Mouse (Mus musculus): ENCODE data around the gene Dnttip1. TPM values are rescaled to one million over a fixed set of nuclear protein-coding genes. Genes with fewer than 3 reads are reported as not detected.

Dnttip1 gene
- polyA plus RNA-seq, 1 experiment from 2014 or later: 58.0 TPM

- Histone ChIP-seq H3K27ac (ENCODE audit: low read length) (peak overlapping the region; percentile 6; the same call in 1 of the 2 replicates), H3K27me3 (ENCODE audit: control insufficient read depth, insufficient read depth, low read length) (no peaks in the 10 kb centered on the region), H3K36me3 (ENCODE audit: control insufficient read depth, insufficient read depth, low read length) (no peaks in the 10 kb centered on the region), H3K9ac (ENCODE audit: low read length) (peak overlapping the region; percentile 94), H3K4me3 (replicated peaks; ENCODE audit: low read length) (peak overlapping the region; percentile 96), H3K4me1 (ENCODE audit: control insufficient read depth, insufficient read depth, low read length) (peaks cover 16% of the 10 kb centered on the region), H3K4me2 (ENCODE audit: low read depth, low read length) (peak overlapping the region; percentile 76), H3K9me3 (replicated peaks; ENCODE audit: control insufficient read depth, low read length) (no peaks in the 10 kb centered on the region)
- WGBS: 86% methylated on average over 16 of the region's 16 CpGs
- no peak for ATAC-seq (ENCODE audit: insufficient read depth, low FRiP score)
Observed at GRCm38 (mm10) chr2:164803201-164803920, 57.6 kb downstream of the Dnttip1 start.

DNA sequence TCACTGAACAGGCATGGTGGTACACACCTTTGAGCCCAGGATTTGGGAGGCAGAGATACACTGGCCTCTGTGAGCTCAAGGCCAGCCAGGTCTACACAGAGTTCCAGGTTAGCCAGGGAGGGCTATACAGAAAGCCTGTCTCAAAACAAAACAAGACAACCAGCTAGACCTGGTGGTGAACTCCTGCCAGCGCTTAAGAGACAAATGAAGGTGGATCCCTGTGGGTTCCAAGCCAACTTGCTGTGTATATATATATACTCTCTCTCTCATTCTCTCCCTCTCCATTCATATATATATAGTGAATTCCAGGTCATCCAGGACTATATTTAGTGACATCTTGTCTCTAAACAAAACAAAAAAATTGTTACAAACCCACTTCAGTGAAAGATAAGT lies 58.1 kb downstream of the Dnttip1 start:
- Histone ChIP-seq H3K36me3 (ENCODE audit: control insufficient read depth, insufficient read depth, low read length) (0 out of 2 replicates have a peak, but pooled peaks cover 4% of the 10 kb centered on the region), H3K4me3 (replicated peaks; ENCODE audit: low read length) (peak overlapping the region; percentile 96), H3K9ac (ENCODE audit: low read length) (peak overlapping the region; percentile 94), H3K9me3 (replicated peaks; ENCODE audit: control insufficient read depth, low read length) (no peaks in the 10 kb centered on the region), H3K27ac (ENCODE audit: low read length) (no peak overlapping the region; the same call in 1 of the 2 replicates), H3K4me2 (ENCODE audit: low read depth, low read length) (peak overlapping the region; percentile 76), H3K4me1 (ENCODE audit: control insufficient read depth, insufficient read depth, low read length) (peaks cover 16% of the 10 kb centered on the region), H3K27me3 (ENCODE audit: control insufficient read depth, insufficient read depth, low read length) (no peaks in the 10 kb centered on the region)
- 40% methylated on average over 1 of the region's 1 CpGs for WGBS
- no peak for ATAC-seq (ENCODE audit: insufficient read depth, low FRiP score)

- no peaks in the 10 kb centered on the region for H3K27me3 ChIP-seq (ENCODE audit: control insufficient read depth, insufficient read depth, low read length)
- peak within 1 kb of the TSS; percentile 94 for H3K9ac ChIP-seq (ENCODE audit: low read length)
- 0 out of 2 replicates have a peak, but pooled peaks cover 4% of the 10 kb centered on the region for H3K36me3 ChIP-seq (ENCODE audit: control insufficient read depth, insufficient read depth, low read length)
- ATAC-seq (ENCODE audit: insufficient read depth, low FRiP score): peak; percentile 97
- peak within 1 kb of the TSS; percentile 91 for H3K27ac ChIP-seq (ENCODE audit: low read length)
- under 1% methylated on average over 47 of the region's 47 CpGs for WGBS
- peak within 1 kb of the TSS; percentile 96 for H3K4me3 ChIP-seq (replicated peaks; ENCODE audit: low read length)
- peaks cover 16% of the 10 kb centered on the region for H3K4me1 ChIP-seq (ENCODE audit: control insufficient read depth, insufficient read depth, low read length)
- peak within 1 kb of the TSS; percentile 76 for H3K4me2 ChIP-seq (ENCODE audit: low read depth, low read length)
- H3K9me3 ChIP-seq (replicated peaks; ENCODE audit: control insufficient read depth, low read length): no peaks in the 10 kb centered on the region
Observed at GRCm38 (mm10) chr2:164804533-164805331, 58.9 kb downstream of the Dnttip1 start, which contains the start of the genes Acot8 and Zswim3. Gene Acot8 (minus strand): TSS chr2:164804882. Gene Zswim3 (plus strand): TSS chr2:164805098.

DNA sequence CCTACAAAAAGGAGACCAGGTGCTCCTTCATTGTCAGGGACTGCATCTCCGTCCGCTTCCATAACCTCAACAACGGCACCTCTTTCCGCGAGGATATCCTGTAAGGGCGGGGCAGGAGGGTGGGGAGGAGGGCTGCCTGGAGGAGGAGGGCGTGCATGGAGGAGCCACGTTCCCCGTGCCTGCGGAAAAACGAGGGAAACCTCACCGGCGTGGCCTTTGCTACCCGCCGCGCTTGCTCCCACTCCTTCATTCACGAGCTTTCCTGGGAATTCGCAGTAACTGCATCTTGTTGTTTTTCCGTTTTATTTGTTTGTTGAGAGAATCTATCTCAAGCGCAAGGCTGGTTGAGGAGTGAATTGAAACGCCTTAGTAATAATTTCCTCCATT lies 59.5 kb downstream of the Dnttip1 start:
- H3K9ac ChIP-seq (ENCODE audit: low read length): peak overlapping the region; percentile 80
- H3K4me1 ChIP-seq (ENCODE audit: control insufficient read depth, insufficient read depth, low read length): peaks cover 16% of the 10 kb centered on the region
- WGBS: under 1% methylated on average over 21 of the region's 21 CpGs
- 0 out of 2 replicates have a peak, but pooled peaks cover 4% of the 10 kb centered on the region for H3K36me3 ChIP-seq (ENCODE audit: control insufficient read depth, insufficient read depth, low read length)
- H3K4me3 ChIP-seq (replicated peaks; ENCODE audit: low read length): peak overlapping the region; percentile 96
- H3K4me2 ChIP-seq (ENCODE audit: low read depth, low read length): peak overlapping the region; percentile 74
- peak overlapping the region; percentile 89 for H3K27ac ChIP-seq (ENCODE audit: low read length)
- H3K9me3 ChIP-seq (replicated peaks; ENCODE audit: control insufficient read depth, low read length): no peaks in the 10 kb centered on the region
- no peaks in the 10 kb centered on the region for H3K27me3 ChIP-seq (ENCODE audit: control insufficient read depth, insufficient read depth, low read length)
- peak; percentile 24 for ATAC-seq (ENCODE audit: insufficient read depth, low FRiP score)

- ATAC-seq (ENCODE audit: insufficient read depth, low FRiP score): no peak
- Histone ChIP-seq H3K4me2 (ENCODE audit: low read depth, low read length) (peak overlapping the region; percentile 74; the same call in 1 of the 2 replicates), H3K4me1 (ENCODE audit: control insufficient read depth, insufficient read depth, low read length) (peaks cover 16% of the 10 kb centered on the region), H3K4me3 (replicated peaks; ENCODE audit: low read length) (no peak overlapping the region), H3K9me3 (replicated peaks; ENCODE audit: control insufficient read depth, low read length) (no peaks in the 10 kb centered on the region), H3K9ac (ENCODE audit: low read length) (no peak overlapping the region), H3K27me3 (ENCODE audit: control insufficient read depth, insufficient read depth, low read length) (no peaks in the 10 kb centered on the region), H3K27ac (ENCODE audit: low read length) (peak overlapping the region; percentile 4; the same call in 1 of the 2 replicates), H3K36me3 (ENCODE audit: control insufficient read depth, insufficient read depth, low read length) (0 out of 2 replicates have a peak, but pooled peaks cover 4% of the 10 kb centered on the region)
- 68% methylated on average over 7 of the region's 7 CpGs for WGBS
Observed at GRCm38 (mm10) chr2:164806614-164807013, 60.8 kb downstream of the Dnttip1 start.

DNA sequence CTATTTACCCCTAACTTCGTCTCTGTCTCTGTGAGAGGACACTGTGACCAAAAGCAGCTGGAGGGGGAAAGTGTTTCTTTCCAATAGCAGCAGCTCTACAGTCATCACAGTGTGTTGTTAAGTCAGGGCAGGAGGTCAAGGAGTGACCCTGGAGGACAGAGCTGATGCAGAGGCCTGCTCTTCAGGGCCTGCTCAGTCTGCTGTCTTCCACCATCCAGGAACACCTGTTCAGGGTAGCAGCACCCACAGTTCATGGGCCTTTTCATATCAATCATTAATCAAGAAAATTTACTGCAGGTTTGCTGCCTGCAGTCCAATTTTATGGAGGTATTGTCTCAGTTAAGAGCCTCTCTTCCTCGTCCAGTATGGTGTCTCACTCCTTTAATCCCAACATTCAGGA lies 67.8 kb downstream of the Dnttip1 start:
- no peak overlapping the region for H3K9ac ChIP-seq (ENCODE audit: low read length)
- H3K27me3 ChIP-seq (ENCODE audit: control insufficient read depth, insufficient read depth, low read length): no peaks in the 10 kb centered on the region
- WGBS: 58% methylated on average over 2 of the region's 2 CpGs
- no peak overlapping the region for H3K4me3 ChIP-seq (replicated peaks; ENCODE audit: low read length)
- ATAC-seq (ENCODE audit: insufficient read depth, low FRiP score): no peak
- H3K9me3 ChIP-seq (replicated peaks; ENCODE audit: control insufficient read depth, low read length): no peaks in the 10 kb centered on the region
- H3K4me1 ChIP-seq (ENCODE audit: control insufficient read depth, insufficient read depth, low read length): 0 out of 2 replicates have a peak, but pooled peaks cover 7% of the 10 kb centered on the region
- H3K27ac ChIP-seq (ENCODE audit: low read length): no peak overlapping the region
- H3K4me2 ChIP-seq (ENCODE audit: low read depth, low read length): no peak overlapping the region
- H3K36me3 ChIP-seq (ENCODE audit: control insufficient read depth, insufficient read depth, low read length): 0 out of 2 replicates have a peak, but pooled peaks cover 2% of the 10 kb centered on the region

GRCm38 (mm10) chr2:164815348-164815747 lies 69.6 kb downstream of the Dnttip1 start:
- ATAC-seq (ENCODE audit: insufficient read depth, low FRiP score): no peak
- no peak overlapping the region for H3K27ac ChIP-seq (ENCODE audit: low read length)
- no peak overlapping the region for H3K4me3 ChIP-seq (replicated peaks; ENCODE audit: low read length)
- H3K27me3 ChIP-seq (ENCODE audit: control insufficient read depth, insufficient read depth, low read length): no peaks in the 10 kb centered on the region
- H3K4me1 ChIP-seq (ENCODE audit: control insufficient read depth, insufficient read depth, low read length): 0 out of 2 replicates have a peak, but pooled peaks cover 7% of the 10 kb centered on the region
- H3K9me3 ChIP-seq (replicated peaks; ENCODE audit: control insufficient read depth, low read length): no peaks in the 10 kb centered on the region
- no peak overlapping the region for H3K4me2 ChIP-seq (ENCODE audit: low read depth, low read length)
- no peak overlapping the region for H3K9ac ChIP-seq (ENCODE audit: low read length)
- no peaks in the 10 kb centered on the region for H3K36me3 ChIP-seq (ENCODE audit: control insufficient read depth, insufficient read depth, low read length)
- WGBS: 80% methylated on average over 5 of the region's 5 CpGs

DNA sequence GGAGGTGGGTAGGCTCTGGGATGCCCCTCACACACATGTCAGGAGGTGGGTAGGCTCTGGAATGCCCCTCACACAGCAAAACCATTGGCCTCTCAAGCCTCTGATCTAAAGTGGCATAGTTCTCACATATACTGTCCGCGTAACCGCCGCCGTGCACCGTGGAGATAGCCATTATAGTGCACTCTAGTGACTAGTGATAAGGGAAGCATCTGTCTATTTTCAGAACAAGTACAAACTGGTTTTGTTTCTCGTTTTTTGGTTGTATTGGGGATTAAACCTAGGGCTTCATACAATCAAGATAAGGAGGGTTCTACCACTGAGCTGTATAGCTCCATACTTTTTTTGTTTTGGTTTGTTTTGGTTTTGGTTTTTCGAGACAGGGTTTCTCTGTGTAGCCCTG lies 70.0 kb downstream of the Dnttip1 start:
- no peak for ATAC-seq (ENCODE audit: insufficient read depth, low FRiP score)
- 91% methylated on average over 8 of the region's 8 CpGs for WGBS
- 0 out of 2 replicates have a peak, but pooled peaks cover 7% of the 10 kb centered on the region for H3K4me1 ChIP-seq (ENCODE audit: control insufficient read depth, insufficient read depth, low read length)
- H3K27ac ChIP-seq (ENCODE audit: low read length): no peak overlapping the region
- no peaks in the 10 kb centered on the region for H3K27me3 ChIP-seq (ENCODE audit: control insufficient read depth, insufficient read depth, low read length)
- H3K9ac ChIP-seq (ENCODE audit: low read length): no peak overlapping the region
- no peaks in the 10 kb centered on the region for H3K36me3 ChIP-seq (ENCODE audit: control insufficient read depth, insufficient read depth, low read length)
- H3K9me3 ChIP-seq (replicated peaks; ENCODE audit: control insufficient read depth, low read length): no peaks in the 10 kb centered on the region
- no peak overlapping the region for H3K4me3 ChIP-seq (replicated peaks; ENCODE audit: low read length)
- no peak overlapping the region for H3K4me2 ChIP-seq (ENCODE audit: low read depth, low read length)

Data from stomach, embryonic 16.5 days (tissue).